8 mouse cellular contexts compared by ENCODE assay signal in the genomic region with DNA sequence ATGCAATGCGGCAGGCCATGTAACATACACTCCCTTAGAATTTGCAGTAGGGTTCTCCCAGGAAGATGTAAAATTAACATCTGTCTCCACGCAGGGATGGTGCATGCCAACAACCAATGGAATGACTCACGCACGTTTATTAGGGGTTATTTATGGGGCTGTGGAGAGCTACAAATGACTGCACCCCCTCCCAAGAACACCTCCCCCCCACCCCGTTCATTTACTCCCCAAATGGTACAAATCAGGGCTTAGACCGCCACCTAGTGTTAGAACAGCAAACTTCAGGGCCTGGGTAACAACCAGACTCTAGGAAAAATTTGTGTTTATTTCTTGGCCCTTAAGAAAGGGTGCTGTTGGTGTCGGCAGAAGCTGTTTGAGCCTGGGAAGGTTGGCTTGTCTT. TPM values are rescaled to one million over a fixed set of nuclear protein-coding genes. Genes with fewer than 3 reads are reported as not detected.
DNase-seq lines count a peak whose midpoint lies in the region; ATAC-seq lines count a peak whose summit lies in the region.

No protein-coding gene starts in this region.

- H3K36me3 ChIP-seq in forebrain, embryonic 11.5 days (ENCODE audit: control insufficient read depth, insufficient read depth, low read length): no peaks in the 10 kb centered on the region
- H3K36me3 ChIP-seq in forebrain, embryonic 13.5 days (ENCODE audit: poor library complexity, severe bottlenecking): no peaks in the 10 kb centered on the region
- H3K36me3 ChIP-seq in embryonic facial prominence, embryonic 15.5 days: no peaks in the 10 kb centered on the region
- no peaks in the 10 kb centered on the region for H3K36me3 ChIP-seq in midbrain, embryonic 16.5 days (ENCODE audit: control insufficient read depth, insufficient read depth, low read length)

- no peak for ATAC-seq in forebrain, embryonic 11.5 days (replicated peaks; ENCODE audit: low FRiP score)
- no peak for ATAC-seq in forebrain, embryonic 13.5 days
- no peak for ATAC-seq in embryonic facial prominence, embryonic 15.5 days (ENCODE audit: insufficient number of reproducible peaks, low FRiP score, low TSS enrichment, low read depth)
- ATAC-seq in midbrain, embryonic 16.5 days: no peak

- no peaks in the 10 kb centered on the region for H3K9me3 ChIP-seq in forebrain, embryonic 11.5 days (ENCODE audit: control insufficient read depth, low read length)
- no peaks in the 10 kb centered on the region for H3K9me3 ChIP-seq in forebrain, embryonic 13.5 days (replicated peaks)
- no peaks in the 10 kb centered on the region for H3K9me3 ChIP-seq in embryonic facial prominence, embryonic 15.5 days (replicated peaks)
- no peaks in the 10 kb centered on the region for H3K9me3 ChIP-seq in midbrain, embryonic 16.5 days (replicated peaks; ENCODE audit: control insufficient read depth, low read length, poor library complexity, severe bottlenecking)

- no peak overlapping the region for H3K27ac ChIP-seq in forebrain, embryonic 11.5 days (ENCODE audit: low read depth, low read length)
- no peak overlapping the region for H3K27ac ChIP-seq in forebrain, embryonic 13.5 days
- H3K27ac ChIP-seq in embryonic facial prominence, embryonic 15.5 days (replicated peaks): peak overlapping the region; percentile 9; the same call in 1 of the 2 replicates
- H3K27ac ChIP-seq in midbrain, embryonic 16.5 days (ENCODE audit: low read length): 0 out of 2 replicates have a peak overlapping the region, but pooled peaks have one; percentile 8

- H3K9ac ChIP-seq in forebrain, embryonic 11.5 days (ENCODE audit: low read length): no peak overlapping the region
- no peak overlapping the region for H3K9ac ChIP-seq in forebrain, embryonic 13.5 days
- no peak overlapping the region for H3K9ac ChIP-seq in embryonic facial prominence, embryonic 15.5 days
- no peak overlapping the region for H3K9ac ChIP-seq in midbrain, embryonic 16.5 days (ENCODE audit: low read depth, low read length)

- peak; percentile 75 for DNase-seq in forebrain, embryonic 11.5 days (ENCODE audit: low spot score)
- DNase-seq in 3T3-L1 (ENCODE audit: low read depth, low spot score) (peak; percentile 73), adipocyte (ENCODE audit: low spot score) (peak; percentile 75)
- peak; percentile 66 for DNase-seq in kidney, postnatal 14 days
- peak; percentile 58 for DNase-seq in thymus, postnatal 25 days

- H3K27me3 ChIP-seq in forebrain, embryonic 11.5 days (ENCODE audit: control insufficient read depth, insufficient read depth, low read length): no peaks in the 10 kb centered on the region
- H3K27me3 ChIP-seq in forebrain, embryonic 13.5 days: no peaks in the 10 kb centered on the region
- H3K27me3 ChIP-seq in embryonic facial prominence, embryonic 15.5 days: no peaks in the 10 kb centered on the region
- H3K27me3 ChIP-seq in midbrain, embryonic 16.5 days (ENCODE audit: control insufficient read depth, insufficient read depth, low read depth, low read length): no peaks in the 10 kb centered on the region

- no peak overlapping the region for H3K4me2 ChIP-seq in forebrain, embryonic 11.5 days (ENCODE audit: low read depth, low read length, severe bottlenecking)
- H3K4me2 ChIP-seq in forebrain, embryonic 13.5 days: no peak overlapping the region
- no peak overlapping the region for H3K4me2 ChIP-seq in embryonic facial prominence, embryonic 15.5 days (replicated peaks)
- peak overlapping the region; percentile 36; the same call in 1 of the 2 replicates for H3K4me2 ChIP-seq in midbrain, embryonic 16.5 days (ENCODE audit: low read length)

- 32% methylated on average over 7 of the region's 7 CpGs for WGBS in forebrain, embryonic 11.5 days
- 28% methylated on average over 7 of the region's 7 CpGs for WGBS in forebrain, embryonic 13.5 days
- 18% methylated on average over 7 of the region's 7 CpGs for WGBS in embryonic facial prominence, embryonic 15.5 days
- WGBS in midbrain, embryonic 16.5 days: 21% methylated on average over 7 of the region's 7 CpGs

- no peak overlapping the region for H3K4me3 ChIP-seq in forebrain, embryonic 11.5 days (ENCODE audit: low read depth, low read length)
- H3K4me3 ChIP-seq in forebrain, embryonic 13.5 days: no peak overlapping the region
- no peak overlapping the region for H3K4me3 ChIP-seq in embryonic facial prominence, embryonic 15.5 days (replicated peaks)
- no peak overlapping the region for H3K4me3 ChIP-seq in midbrain, embryonic 16.5 days (ENCODE audit: low read depth, low read length)

- H3K4me1 ChIP-seq in forebrain, embryonic 11.5 days (replicated peaks; ENCODE audit: control insufficient read depth, insufficient read depth, low read length): peaks cover 3% of the 10 kb centered on the region
- H3K4me1 ChIP-seq in forebrain, embryonic 13.5 days: peaks cover 13% of the 10 kb centered on the region
- H3K4me1 ChIP-seq in embryonic facial prominence, embryonic 15.5 days: peaks cover 17% of the 10 kb centered on the region
- H3K4me1 ChIP-seq in midbrain, embryonic 16.5 days (ENCODE audit: control insufficient read depth, insufficient read depth, low read length): peaks cover 13% of the 10 kb centered on the region

RNA-seq across cellular contexts. Expression of a gene that starts 3.7 kb away (rescaled TPM):
- 50.7 and 56.2 TPM in 2 replicates for polyA plus RNA-seq in forebrain, embryonic 11.5 days (2014; fragmentation: Nextera tagmentation; extraction: Ambion mirVana)
- 36.1 and 36.8 TPM in 2 replicates for polyA plus RNA-seq in forebrain, embryonic 13.5 days (2015; fragmentation: Nextera tagmentation; extraction: Ambion mirVana)
- polyA plus RNA-seq in embryonic facial prominence, embryonic 15.5 days (2015; fragmentation: Nextera tagmentation; extraction: Ambion mirVana): 37.4 and 39.3 TPM in 2 replicates
- 18.1 and 19.1 TPM in 2 replicates for polyA plus RNA-seq in midbrain, embryonic 16.5 days (2015; fragmentation: Nextera tagmentation; extraction: Ambion mirVana)

RNA-seq across cellular contexts. Expression of a gene that starts 3.7 kb away (rescaled TPM):
- 40.7 and 41.1 TPM in 2 replicates for polyA plus RNA-seq in forebrain, embryonic 11.5 days (2014; fragmentation: Nextera tagmentation; extraction: Ambion mirVana)
- polyA plus RNA-seq in forebrain, embryonic 13.5 days (2015; fragmentation: Nextera tagmentation; extraction: Ambion mirVana): 20.0 and 20.5 TPM in 2 replicates
- 32.8 and 34.1 TPM in 2 replicates for polyA plus RNA-seq in embryonic facial prominence, embryonic 15.5 days (2015; fragmentation: Nextera tagmentation; extraction: Ambion mirVana)
- polyA plus RNA-seq in midbrain, embryonic 16.5 days (2015; fragmentation: Nextera tagmentation; extraction: Ambion mirVana): 20.2 and 20.4 TPM in 2 replicates

RNA-seq across cellular contexts. Expression of a gene that starts 29.5 kb away (rescaled TPM):
- polyA plus RNA-seq in forebrain, embryonic 11.5 days (2014; fragmentation: Nextera tagmentation; extraction: Ambion mirVana): not detected in 2 replicates
- not detected in 2 replicates for polyA plus RNA-seq in forebrain, embryonic 13.5 days (2015; fragmentation: Nextera tagmentation; extraction: Ambion mirVana)
- polyA plus RNA-seq in embryonic facial prominence, embryonic 15.5 days (2015; fragmentation: Nextera tagmentation; extraction: Ambion mirVana): 1.3 and 1.9 TPM in 2 replicates
- polyA plus RNA-seq in midbrain, embryonic 16.5 days (2015; fragmentation: Nextera tagmentation; extraction: Ambion mirVana): 0.26 TPM in 1 of 2 replicates, not detected in the other

RNA-seq across cellular contexts. Expression of a gene that starts 54.6 kb away (rescaled TPM):
- polyA plus RNA-seq in forebrain, embryonic 11.5 days (2014; fragmentation: Nextera tagmentation; extraction: Ambion mirVana): not detected in 2 replicates
- not detected in 2 replicates for polyA plus RNA-seq in forebrain, embryonic 13.5 days (2015; fragmentation: Nextera tagmentation; extraction: Ambion mirVana)
- polyA plus RNA-seq in embryonic facial prominence, embryonic 15.5 days (2015; fragmentation: Nextera tagmentation; extraction: Ambion mirVana): 2.6 and 4.6 TPM in 2 replicates
- polyA plus RNA-seq in midbrain, embryonic 16.5 days (2015; fragmentation: Nextera tagmentation; extraction: Ambion mirVana): 0.15 TPM in 1 of 2 replicates, not detected in the other

Comparison
In these comparisons a context has a peak if more than half of its experiments do, and no peak if none do; other contexts are left out.
1. H3K27ac ChIP-seq: peak in embryonic facial prominence, embryonic 15.5 days (single experiment) and midbrain, embryonic 16.5 days (single experiment); none in forebrain, embryonic 11.5 days (single experiment) and forebrain, embryonic 13.5 days (single experiment).
2. Peak in every context shown above with its lines, with median percentiles within 50 percentile points of each other: DNase-seq.